Comparison of ENCODE assay signal across 25 mouse cellular contexts in the genomic region with DNA sequence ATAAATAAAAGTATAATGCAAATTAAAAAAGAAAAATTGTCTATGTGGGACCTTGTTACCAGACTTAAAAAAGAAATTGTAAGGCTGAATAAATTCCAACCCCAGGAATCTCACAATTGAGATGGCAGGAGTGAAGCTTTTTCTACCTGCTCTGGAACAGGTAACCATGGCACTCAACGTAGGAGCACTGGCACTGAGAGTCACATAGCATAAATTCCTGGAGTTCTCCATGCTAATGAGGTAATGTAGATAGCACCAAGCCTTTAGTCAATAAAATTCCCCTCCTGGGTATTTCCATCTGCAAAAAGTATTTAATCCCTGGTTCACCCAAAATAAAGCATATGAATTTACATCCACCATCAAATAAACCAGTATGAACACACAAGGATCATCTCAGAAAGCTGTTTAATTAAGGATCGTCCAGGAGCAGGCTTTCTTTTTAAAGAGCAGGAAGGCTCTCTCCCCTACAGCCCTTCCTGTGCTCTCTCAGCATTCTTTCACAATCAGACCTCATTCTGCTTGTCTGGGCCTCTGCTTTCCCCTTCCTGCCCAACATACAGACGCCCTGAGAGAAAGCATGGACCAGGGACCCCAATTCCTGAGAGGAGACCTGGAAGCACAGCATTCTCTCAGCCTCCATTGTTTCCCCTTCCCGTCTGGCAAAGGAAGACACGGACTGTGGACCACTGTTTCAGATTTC.
"Had no signal": no experiment of that assay in that cellular context is flagged by ENCODE, and none has a peak within 500 bp of the region (broad histone marks: within the 10 kb centered on the region; RNA-seq: fewer than 3 reads in every experiment).

No protein-coding gene starts in this region.

- H3K9ac ChIP-seq: forebrain, embryonic 15.5 days; forebrain, postnatal 0 days; heart, embryonic 12.5 days; heart, embryonic 15.5 days; hindbrain, embryonic 13.5 days; hindbrain, embryonic 15.5 days; kidney, embryonic 15.5 days; limb, embryonic 13.5 days; limb, embryonic 15.5 days had no signal

- H3K4me3 ChIP-seq: forebrain, embryonic 15.5 days; heart, embryonic 12.5 days; heart, embryonic 15.5 days; hindbrain, embryonic 13.5 days; hindbrain, embryonic 15.5 days; kidney, embryonic 15.5 days; limb, embryonic 13.5 days; limb, embryonic 15.5 days had no signal

- H3K36me3 ChIP-seq: forebrain, embryonic 15.5 days; heart, embryonic 12.5 days; heart, embryonic 15.5 days; hindbrain, embryonic 13.5 days; hindbrain, embryonic 15.5 days; kidney, embryonic 15.5 days; limb, embryonic 13.5 days; limb, embryonic 15.5 days had no signal

- H3K9me3 ChIP-seq: forebrain, embryonic 15.5 days; heart, embryonic 12.5 days; heart, embryonic 15.5 days; hindbrain, embryonic 13.5 days; hindbrain, embryonic 15.5 days; kidney, embryonic 15.5 days; limb, embryonic 13.5 days; limb, embryonic 15.5 days had no signal

- ATAC-seq: forebrain, embryonic 15.5 days; forebrain, postnatal 0 days; hindbrain, postnatal 0 days; intestine, embryonic 16.5 days had no signal

- H3K4me1 ChIP-seq: forebrain, embryonic 15.5 days; heart, embryonic 15.5 days; hindbrain, embryonic 13.5 days; hindbrain, embryonic 15.5 days; kidney, embryonic 15.5 days; limb, embryonic 15.5 days had no signal

- H3K27me3 ChIP-seq: forebrain, embryonic 15.5 days; heart, embryonic 12.5 days; heart, embryonic 15.5 days; hindbrain, embryonic 13.5 days; hindbrain, embryonic 15.5 days; kidney, embryonic 15.5 days; limb, embryonic 13.5 days; limb, embryonic 15.5 days had no signal

- H3K27ac ChIP-seq: forebrain, embryonic 15.5 days; heart, embryonic 15.5 days; hindbrain, embryonic 13.5 days; hindbrain, embryonic 15.5 days; hindbrain, postnatal 0 days; kidney, embryonic 15.5 days; kidney, postnatal 0 days; limb, embryonic 13.5 days; limb, embryonic 15.5 days had no signal

- DNase-seq: forebrain, postnatal 0 days; gastrocnemius, postnatal 14 days; gastrocnemius, postnatal 36 days; heart, adult 11 months; heart, postnatal 10 days; heart, postnatal 36 days; kidney, adult 11 months; kidney, adult 2 months; kidney, adult 9 months; kidney, postnatal 14 days; kidney, postnatal 36 days; layer of hippocampus, adult 9-11 months; layer of hippocampus, postnatal 36 days; left cerebral cortex, postnatal 4 days had no signal

- H3K4me2 ChIP-seq: forebrain, embryonic 15.5 days; heart, embryonic 12.5 days; heart, embryonic 15.5 days; hindbrain, embryonic 13.5 days; hindbrain, embryonic 15.5 days; kidney, embryonic 15.5 days; limb, embryonic 13.5 days; limb, embryonic 15.5 days had no signal
